Mouse (Mus musculus): ENCODE data around the gene Eea1. TPM values are rescaled to one million over a fixed set of nuclear protein-coding genes. Genes with fewer than 3 reads are reported as not detected.
"Not testable (repeated sequence)": the region's sequence is repeated elsewhere in the genome, so short reads cannot be mapped to it uniquely, and the experiment has no call there.

Eea1 gene
- polyA plus RNA-seq, 1 experiment from 2014 or later = 20.0 TPM

DNA sequence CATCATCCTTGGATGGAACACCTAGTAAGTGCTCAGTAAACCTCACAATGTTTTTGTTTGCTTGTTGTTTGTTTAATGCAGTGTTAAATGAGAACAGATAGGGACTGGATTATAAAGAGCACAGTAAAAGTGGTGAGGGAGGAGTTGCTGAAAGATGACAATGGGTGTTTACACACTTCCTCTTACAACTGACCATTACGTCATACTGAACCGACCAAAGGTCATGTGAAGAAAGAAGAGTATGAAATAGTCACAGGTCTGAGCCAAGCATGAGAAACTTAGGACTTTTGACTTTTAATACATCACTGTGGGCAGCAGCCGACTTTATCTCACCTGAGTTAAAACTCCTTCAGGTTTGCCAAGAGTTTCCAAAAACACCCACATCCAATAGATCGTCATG is 135.0 kb downstream of the Eea1 start:
- Histone ChIP-seq H3K4me3 (ENCODE audit: low read length) (no peak overlapping the region), H3K36me3 (ENCODE audit: control insufficient read depth, insufficient read depth, low read length) (no peaks in the 10 kb centered on the region), H3K9ac (ENCODE audit: low read depth, low read length) (no peak overlapping the region), H3K27me3 (ENCODE audit: control insufficient read depth, insufficient read depth, low read length) (no peaks in the 10 kb centered on the region), H3K4me2 (replicated peaks; ENCODE audit: low read depth, low read length) (no peak overlapping the region), H3K27ac (ENCODE audit: low read depth, low read length) (no peak overlapping the region), H3K9me3 (ENCODE audit: control insufficient read depth, low read length) (no peaks in the 10 kb centered on the region), H3K4me1 (ENCODE audit: control insufficient read depth, insufficient read depth, low read length) (no peaks in the 10 kb centered on the region)
- 73% methylated on average over 4 of the region's 4 CpGs for WGBS
- ATAC-seq (ENCODE audit: low FRiP score, low TSS enrichment) = no peak

DNA sequence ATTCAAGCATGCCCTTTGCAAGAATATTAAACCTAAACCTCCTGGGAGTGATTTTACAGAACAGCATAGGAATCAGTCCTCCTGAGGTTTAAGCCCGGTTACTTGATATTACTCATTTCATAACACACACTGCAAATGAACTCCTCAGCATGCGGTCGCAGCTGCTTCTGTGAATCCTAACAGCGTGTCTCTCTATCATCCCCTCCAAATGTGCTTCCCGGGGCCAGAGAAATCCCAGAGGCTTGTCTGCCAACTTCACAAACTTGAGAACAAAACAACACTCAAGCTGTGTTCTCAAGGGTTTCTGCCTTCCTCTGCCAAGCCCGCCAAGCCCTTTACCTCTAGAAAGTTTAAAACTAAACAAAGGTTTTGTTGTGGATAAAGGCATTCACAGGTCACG is 135.4 kb downstream of the Eea1 start:
- H3K9ac ChIP-seq (ENCODE audit: low read depth, low read length) = no peak overlapping the region
- H3K9me3 ChIP-seq (ENCODE audit: control insufficient read depth, low read length) = no peaks in the 10 kb centered on the region
- no peak for ATAC-seq (ENCODE audit: low FRiP score, low TSS enrichment)
- H3K4me2 ChIP-seq (replicated peaks; ENCODE audit: low read depth, low read length) = no peak overlapping the region
- H3K4me3 ChIP-seq (ENCODE audit: low read length) = no peak overlapping the region
- H3K4me1 ChIP-seq (ENCODE audit: control insufficient read depth, insufficient read depth, low read length) = no peaks in the 10 kb centered on the region
- no peaks in the 10 kb centered on the region for H3K27me3 ChIP-seq (ENCODE audit: control insufficient read depth, insufficient read depth, low read length)
- no peak overlapping the region for H3K27ac ChIP-seq (ENCODE audit: low read depth, low read length)
- WGBS = 39% methylated on average over 7 of the region's 7 CpGs
- no peaks in the 10 kb centered on the region for H3K36me3 ChIP-seq (ENCODE audit: control insufficient read depth, insufficient read depth, low read length)

DNA sequence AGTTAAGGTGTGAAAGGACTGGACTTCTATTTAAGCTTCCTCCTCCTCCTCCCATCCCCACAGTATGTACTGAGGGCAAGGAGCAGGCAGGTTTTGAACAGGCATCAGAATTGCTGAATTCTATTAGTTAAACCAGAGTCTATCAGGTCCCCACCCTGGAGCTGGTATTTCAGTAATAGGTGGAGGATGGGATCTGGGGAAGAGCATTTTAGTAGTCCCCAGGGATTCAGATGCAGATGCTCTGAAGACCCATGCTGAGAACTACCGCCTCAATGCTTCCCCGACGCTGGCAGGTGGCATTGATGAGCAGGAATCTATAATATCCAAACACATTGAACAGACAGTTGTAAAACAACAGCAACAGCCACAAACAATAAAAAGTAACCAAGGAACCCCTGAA is 136.0 kb downstream of the Eea1 start:
- ATAC-seq (ENCODE audit: low FRiP score, low TSS enrichment) = no peak
- Histone ChIP-seq H3K4me3 (ENCODE audit: low read length) (no peak overlapping the region), H3K36me3 (ENCODE audit: control insufficient read depth, insufficient read depth, low read length) (no peaks in the 10 kb centered on the region), H3K9me3 (ENCODE audit: control insufficient read depth, low read length) (no peaks in the 10 kb centered on the region), H3K27ac (ENCODE audit: low read depth, low read length) (no peak overlapping the region), H3K4me2 (replicated peaks; ENCODE audit: low read depth, low read length) (no peak overlapping the region), H3K27me3 (ENCODE audit: control insufficient read depth, insufficient read depth, low read length) (no peaks in the 10 kb centered on the region), H3K4me1 (ENCODE audit: control insufficient read depth, insufficient read depth, low read length) (no peaks in the 10 kb centered on the region), H3K9ac (ENCODE audit: low read depth, low read length) (no peak overlapping the region)
- 65% methylated on average over 3 of the region's 3 CpGs for WGBS

DNA sequence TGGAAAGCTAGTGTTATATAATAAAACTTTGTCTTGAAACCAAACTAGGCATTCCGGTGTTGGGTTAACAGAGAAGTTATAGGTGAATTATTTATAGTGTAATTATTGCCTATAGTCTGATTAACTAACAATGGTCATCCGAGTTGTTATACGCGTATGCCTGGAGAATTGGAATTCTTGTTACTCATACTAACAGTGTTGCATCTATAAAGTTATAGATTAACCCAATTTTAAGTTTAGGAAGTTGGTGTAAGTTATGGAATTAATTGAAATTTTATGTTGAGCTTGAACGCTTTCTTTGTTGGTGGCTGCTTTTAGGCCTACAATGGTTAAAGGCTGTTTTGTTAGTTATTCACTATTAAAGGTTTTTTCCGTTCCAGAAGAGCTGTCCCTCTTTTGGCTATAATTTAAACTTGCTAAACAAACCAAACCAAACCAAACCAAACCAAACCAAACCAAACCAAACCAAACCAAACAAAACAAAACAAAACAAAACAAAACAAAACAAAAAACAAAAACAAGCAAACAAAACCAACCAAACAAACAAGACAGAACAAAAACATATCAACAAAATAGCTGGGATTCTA is 137.1 kb downstream of the Eea1 start:
- WGBS = 74% methylated on average over 6 of the region's 6 CpGs
- ATAC-seq (ENCODE audit: low FRiP score, low TSS enrichment) = peak; percentile 100

DNA sequence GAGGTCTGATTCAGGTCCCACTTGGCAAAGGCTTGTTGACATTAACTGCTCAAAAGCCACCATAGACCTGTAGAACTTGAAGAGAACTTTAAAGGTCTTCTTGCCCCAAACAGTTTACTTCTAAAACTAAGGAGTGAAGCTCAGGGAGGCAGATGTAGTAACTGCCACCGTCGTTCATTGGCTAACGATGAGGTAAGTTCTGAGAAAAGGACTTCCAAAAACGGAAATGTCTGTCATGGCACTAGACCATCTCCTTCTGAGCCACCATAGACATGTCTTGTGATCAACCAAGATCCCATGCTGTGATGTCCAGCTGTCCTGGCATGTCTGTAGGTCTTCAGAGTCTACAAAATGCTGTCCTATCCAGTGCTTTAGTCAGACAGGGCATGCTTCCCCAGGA is 139.4 kb downstream of the Eea1 start:
- no peak overlapping the region for H3K27ac ChIP-seq (ENCODE audit: low read depth, low read length)
- no peaks in the 10 kb centered on the region for H3K36me3 ChIP-seq (ENCODE audit: control insufficient read depth, insufficient read depth, low read length)
- no peak overlapping the region for H3K4me3 ChIP-seq (ENCODE audit: low read length)
- H3K27me3 ChIP-seq (ENCODE audit: control insufficient read depth, insufficient read depth, low read length) = no peaks in the 10 kb centered on the region
- 93% methylated on average over 4 of the region's 4 CpGs for WGBS
- H3K4me1 ChIP-seq (ENCODE audit: control insufficient read depth, insufficient read depth, low read length) = no peaks in the 10 kb centered on the region
- ATAC-seq (ENCODE audit: low FRiP score, low TSS enrichment) = no peak
- H3K4me2 ChIP-seq (replicated peaks; ENCODE audit: low read depth, low read length) = no peak overlapping the region
- H3K9ac ChIP-seq (ENCODE audit: low read depth, low read length) = no peak overlapping the region
- no peaks in the 10 kb centered on the region for H3K9me3 ChIP-seq (ENCODE audit: control insufficient read depth, low read length)

More for the DNA sequence above, 137.1 kb downstream of the Eea1 start:
- not testable (repeated sequence) for H3K4me1 ChIP-seq (ENCODE audit: control insufficient read depth, insufficient read depth, low read length); H3K9ac ChIP-seq (ENCODE audit: low read depth, low read length); H3K27ac ChIP-seq (ENCODE audit: low read depth, low read length); H3K36me3 ChIP-seq (ENCODE audit: control insufficient read depth, insufficient read depth, low read length); H3K27me3 ChIP-seq (ENCODE audit: control insufficient read depth, insufficient read depth, low read length); H3K4me3 ChIP-seq (ENCODE audit: low read length); H3K4me2 ChIP-seq (replicated peaks; ENCODE audit: low read depth, low read length); H3K9me3 ChIP-seq (ENCODE audit: control insufficient read depth, low read length)

DNA sequence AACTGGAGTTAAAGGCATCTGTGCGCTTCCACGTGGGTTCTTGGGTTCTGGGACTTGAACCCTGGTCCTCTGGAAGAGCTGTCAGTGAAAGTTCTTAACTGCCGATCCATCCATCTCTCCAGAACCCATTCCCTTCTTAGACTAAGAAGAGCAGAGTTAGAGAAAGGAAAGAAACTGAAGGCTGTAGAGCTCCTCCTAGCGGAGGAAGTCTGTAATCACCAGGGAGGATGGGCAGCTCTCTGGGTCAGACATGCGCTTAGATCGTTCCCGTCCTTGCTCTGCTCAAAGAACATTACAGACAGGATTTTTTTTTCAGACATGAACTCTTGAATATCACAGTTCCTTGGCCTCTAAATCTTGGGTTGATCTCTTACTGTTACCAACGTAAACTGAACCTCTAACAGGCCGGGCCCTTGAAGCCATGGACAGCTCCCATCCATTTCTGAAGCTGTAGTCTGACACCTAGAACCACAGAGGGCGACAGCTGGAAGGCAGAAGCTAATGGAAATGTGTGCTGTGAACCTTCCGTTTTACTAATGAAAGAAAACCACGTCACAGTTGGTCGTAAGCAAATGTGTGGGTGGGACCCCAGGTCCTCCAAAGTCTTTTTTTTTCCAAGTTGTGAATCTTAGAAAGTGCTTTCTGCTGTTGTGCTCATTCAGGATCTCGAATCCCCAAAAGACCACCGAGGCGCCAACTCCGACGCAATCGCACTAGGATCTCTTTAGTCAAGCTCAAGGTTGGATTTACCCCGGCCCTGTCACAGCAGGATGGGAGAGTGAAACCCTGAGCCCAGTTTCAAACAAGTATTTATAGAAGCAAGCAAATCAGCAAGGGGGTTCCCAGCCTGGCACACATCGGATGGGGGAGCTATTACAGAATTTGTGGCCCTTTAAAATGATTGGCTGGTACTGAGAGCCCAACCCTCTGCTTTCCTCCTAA is 140.3 kb downstream of the Eea1 start:
- Histone ChIP-seq H3K9me3 (ENCODE audit: control insufficient read depth, low read length) (no peaks in the 10 kb centered on the region), H3K9ac (ENCODE audit: low read depth, low read length) (no peak overlapping the region), H3K4me3 (ENCODE audit: low read length) (no peak overlapping the region), H3K27me3 (ENCODE audit: control insufficient read depth, insufficient read depth, low read length) (no peaks in the 10 kb centered on the region), H3K27ac (ENCODE audit: low read depth, low read length) (no peak overlapping the region), H3K4me1 (ENCODE audit: control insufficient read depth, insufficient read depth, low read length) (no peaks in the 10 kb centered on the region), H3K36me3 (ENCODE audit: control insufficient read depth, insufficient read depth, low read length) (no peaks in the 10 kb centered on the region), H3K4me2 (replicated peaks; ENCODE audit: low read depth, low read length) (no peak overlapping the region)
- ATAC-seq (ENCODE audit: low FRiP score, low TSS enrichment) = no peak
- 64% methylated on average over 21 of the region's 21 CpGs for WGBS

DNA sequence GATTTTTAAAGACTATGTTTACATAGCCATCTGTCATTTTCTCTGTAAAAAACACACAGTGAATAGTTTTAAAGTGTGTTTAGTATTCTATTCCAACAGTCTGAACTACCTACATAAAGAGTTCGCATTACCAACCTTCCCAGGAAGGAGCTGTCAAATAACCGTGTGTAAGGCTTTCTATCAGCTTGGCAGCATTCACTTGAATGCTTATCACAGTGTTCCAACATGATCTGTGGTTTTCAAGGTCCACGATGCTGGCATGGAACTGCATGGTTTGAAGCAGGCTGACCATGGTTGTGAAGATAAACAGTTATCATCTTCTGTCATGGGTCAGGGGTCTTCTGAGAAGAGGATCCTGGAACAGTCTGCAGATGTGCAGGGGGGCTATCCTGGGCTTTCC is 141.8 kb downstream of the Eea1 start:
- Histone ChIP-seq H3K27ac (ENCODE audit: low read depth, low read length) (no peak overlapping the region), H3K4me3 (ENCODE audit: low read length) (no peak overlapping the region), H3K4me2 (replicated peaks; ENCODE audit: low read depth, low read length) (no peak overlapping the region), H3K9me3 (ENCODE audit: control insufficient read depth, low read length) (no peaks in the 10 kb centered on the region), H3K4me1 (ENCODE audit: control insufficient read depth, insufficient read depth, low read length) (no peaks in the 10 kb centered on the region), H3K27me3 (ENCODE audit: control insufficient read depth, insufficient read depth, low read length) (no peaks in the 10 kb centered on the region), H3K9ac (ENCODE audit: low read depth, low read length) (no peak overlapping the region), H3K36me3 (ENCODE audit: control insufficient read depth, insufficient read depth, low read length) (no peaks in the 10 kb centered on the region)
- WGBS = 77% methylated on average over 3 of the region's 3 CpGs
- no peak for ATAC-seq (ENCODE audit: low FRiP score, low TSS enrichment)

DNA sequence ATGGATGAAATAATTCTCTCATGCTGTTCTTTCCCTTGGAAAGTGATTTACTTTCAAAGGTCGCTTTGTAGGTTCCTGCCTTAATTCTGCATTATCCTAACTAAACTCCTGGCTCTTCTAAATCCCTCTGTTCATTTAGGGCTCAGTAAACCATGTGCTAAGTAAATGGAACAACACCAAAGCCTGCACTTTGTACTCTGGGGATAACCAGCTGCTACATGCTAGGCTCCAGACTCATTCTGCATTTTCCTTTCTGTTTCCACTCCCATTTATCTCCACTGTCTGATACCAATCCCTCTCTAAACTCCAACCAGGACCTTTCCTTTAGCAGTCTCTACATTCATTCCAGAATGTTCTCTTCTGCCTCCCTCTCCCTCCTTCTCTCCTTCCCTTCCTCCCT is 149.3 kb downstream of the Eea1 start:
- no peaks in the 10 kb centered on the region for H3K27me3 ChIP-seq (ENCODE audit: control insufficient read depth, insufficient read depth, low read length)
- H3K36me3 ChIP-seq (ENCODE audit: control insufficient read depth, insufficient read depth, low read length) = no peaks in the 10 kb centered on the region
- H3K9ac ChIP-seq (ENCODE audit: low read depth, low read length) = no peak overlapping the region
- ATAC-seq (ENCODE audit: low FRiP score, low TSS enrichment) = no peak
- no peak overlapping the region for H3K4me3 ChIP-seq (ENCODE audit: low read length)
- H3K27ac ChIP-seq (ENCODE audit: low read depth, low read length) = no peak overlapping the region
- no peaks in the 10 kb centered on the region for H3K9me3 ChIP-seq (ENCODE audit: control insufficient read depth, low read length)
- no peaks in the 10 kb centered on the region for H3K4me1 ChIP-seq (ENCODE audit: control insufficient read depth, insufficient read depth, low read length)
- WGBS = 75% methylated on average over 1 of the region's 1 CpGs
- H3K4me2 ChIP-seq (replicated peaks; ENCODE audit: low read depth, low read length) = no peak overlapping the region

DNA sequence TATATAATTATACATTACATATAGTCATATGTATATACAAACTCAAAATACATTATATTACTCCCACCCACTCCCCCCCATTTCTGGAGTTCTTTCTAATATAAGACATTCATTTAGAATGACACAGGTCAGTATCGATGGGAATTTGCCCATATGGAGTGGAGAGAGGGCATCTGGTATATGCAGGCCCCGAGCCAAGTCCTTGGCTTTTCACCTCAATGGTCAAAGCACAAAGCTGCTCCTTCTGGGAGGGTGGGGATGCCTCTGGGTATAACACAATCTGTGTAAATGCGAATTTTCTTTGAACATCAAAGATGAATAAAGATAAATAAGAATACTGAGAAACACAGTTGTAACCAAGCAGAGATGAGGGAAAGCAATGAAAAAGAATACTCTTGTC is 149.9 kb downstream of the Eea1 start:
- H3K4me2 ChIP-seq (replicated peaks; ENCODE audit: low read depth, low read length) = no peak overlapping the region
- no peak overlapping the region for H3K4me3 ChIP-seq (ENCODE audit: low read length)
- no peaks in the 10 kb centered on the region for H3K4me1 ChIP-seq (ENCODE audit: control insufficient read depth, insufficient read depth, low read length)
- H3K27ac ChIP-seq (ENCODE audit: low read depth, low read length) = no peak overlapping the region
- H3K36me3 ChIP-seq (ENCODE audit: control insufficient read depth, insufficient read depth, low read length) = no peaks in the 10 kb centered on the region
- H3K27me3 ChIP-seq (ENCODE audit: control insufficient read depth, insufficient read depth, low read length) = no peaks in the 10 kb centered on the region
- no peaks in the 10 kb centered on the region for H3K9me3 ChIP-seq (ENCODE audit: control insufficient read depth, low read length)
- WGBS = 79% methylated on average over 3 of the region's 3 CpGs
- no peak for ATAC-seq (ENCODE audit: low FRiP score, low TSS enrichment)
- H3K9ac ChIP-seq (ENCODE audit: low read depth, low read length) = no peak overlapping the region

All from kidney, embryonic 14.5 days (tissue).